Mouse (Mus musculus) cerebellum, adult 2 months (tissue): ENCODE data around the gene Zfp867. TPM values are rescaled to one million over a fixed set of nuclear protein-coding genes. Genes with fewer than 3 reads are reported as not detected.

ENCODE experiments used
- DNase-seq, 2 experiments: peaks; one replicate each; pipeline ENCODE4 v3.0.0; 2021
- H3K27ac ChIP-seq: fragments of 200-500 bp; 2 replicates; pipeline ENCODE4 v1.5.1; 2012; ENCODE audit warnings: low read length, control low read depth, inconsistent platforms; ENCODE audit not compliant: insufficient read depth
- H3K27me3 ChIP-seq: fragments of 200-500 bp; 2 replicates; pipeline ENCODE4 v1.6.1; 2012; ENCODE audit warnings: inconsistent platforms, mild to moderate bottlenecking, low read length, moderate library complexity; ENCODE audit not compliant: control insufficient read depth, insufficient read depth
- H3K4me1 ChIP-seq: fragments of 200-500 bp; 2 replicates; pipeline ENCODE4 v1.6.1; 2011; ENCODE audit warnings: low read length; ENCODE audit not compliant: control insufficient read depth, insufficient read depth
- H3K4me3 ChIP-seq: fragments of 200-500 bp; replicated peaks from 2 replicates; pipeline ENCODE3; 2011; ENCODE audit warnings: mild to moderate bottlenecking, low read depth, low read length, control low read depth; ENCODE audit not compliant: insufficient read depth
- CTCF ChIP-seq: fragments of 200-500 bp; IDR thresholded peaks from 2 replicates; pipeline ENCODE4 v1.5.1; 2011; ENCODE audit warnings: low read depth, mild to moderate bottlenecking, control low read depth, low read length, moderate library complexity, borderline replicate concordance; ENCODE audit not compliant: insufficient read depth
- POLR2A ChIP-seq: fragments of 200-500 bp; IDR thresholded peaks from 2 replicates; pipeline ENCODE4 v1.6.1; 2011; ENCODE audit warnings: low read length, control low read depth, borderline replicate concordance; ENCODE audit not compliant: insufficient read depth
- WGBS: fragments of 180-500 bp; shearing (Covaris S2); methylation state at CpG from one replicate; pipeline ENCODE4 v1.1.7; 2018; 5-methylcytosine and 5-hydroxymethylcytosine counted together
- polyA plus RNA-seq: library from polyadenylated mRNA; depleted of rRNA; stranded (reverse); fragments of >200 nt; gene quantifications from 2 replicates; pipeline ENCODE4 v1.2.3, GENCODE M21; 2012

Gene Zfp867
- polyA plus RNA-seq, 1 experiment: 4.5 TPM

DNA sequence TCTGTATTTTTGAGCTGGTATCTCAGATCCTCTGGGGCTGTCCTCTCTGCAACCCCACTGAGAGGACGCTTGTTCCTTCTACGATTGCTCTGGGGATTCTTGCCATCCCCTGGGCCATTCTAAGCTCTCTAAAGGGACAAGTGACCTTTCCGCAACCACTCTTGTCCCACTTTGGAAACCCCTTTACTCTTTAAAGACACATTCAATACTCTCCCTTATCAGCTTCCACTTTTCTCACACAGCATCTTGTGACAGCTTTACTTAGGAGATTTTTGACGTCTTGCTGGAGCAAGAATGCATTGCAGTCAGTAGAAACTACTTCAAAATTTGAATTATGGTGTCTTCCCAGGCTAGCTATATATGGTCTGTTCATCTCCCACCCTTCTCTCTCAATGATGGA, 21.2 kb downstream of the Zfp867 start, which contains the start of gene Snap47:
Gene Snap47, minus strand, starts transcription at position 101 of the 400 bp plus-strand sequence.
- 82% methylated on average over 4 of the region's 4 CpGs for WGBS

GRCm38 (mm10) chr11:59450230-59450771, 22.0 kb downstream of the Zfp867 start:
- Histone ChIP-seq H3K27me3 (no peaks in the 10 kb centered on the region), H3K27ac (peak overlapping the region; percentile 26; the same call in 1 of the 2 replicates), H3K4me3 (peak overlapping the region; percentile 97), H3K4me1 (no peaks in the 10 kb centered on the region; the same call in none of the 2 replicates)
- TF ChIP-seq POLR2A: no peak
- no peak; the same call in 1 of the 2 replicates for TF ChIP-seq CTCF
- peak in 1 of 2 experiments; percentile 36 for DNase-seq
- under 1% methylated on average over 38 of the region's 38 CpGs for WGBS

More for the DNA sequence above, 21.2 kb downstream of the Zfp867 start, which contains the start of gene Snap47:
- no peak for DNase-seq
- Histone ChIP-seq H3K27ac (peak within 1 kb of the TSS; percentile 26; the same call in 1 of the 2 replicates), H3K27me3 (no peaks in the 10 kb centered on the region), H3K4me3 (peak within 1 kb of the TSS; percentile 97), H3K4me1 (no peaks in the 10 kb centered on the region; the same call in none of the 2 replicates)
- TF ChIP-seq CTCF (no peak), POLR2A (no peak)

GRCm38 (mm10) chr11:59449741-59450229, 22.5 kb downstream of the Zfp867 start, which contains the start of gene Jmjd4:
Gene Jmjd4 (plus strand): TSS chr11:59450045.
- H3K4me3 ChIP-seq: peak within 1 kb of the TSS; percentile 97
- TF ChIP-seq POLR2A (peak; percentile 93), CTCF (no peak)
- WGBS: under 1% methylated on average over 33 of the region's 40 CpGs
- H3K27ac ChIP-seq: peak within 1 kb of the TSS; percentile 89
- H3K27me3 ChIP-seq: no peaks in the 10 kb centered on the region
- H3K4me1 ChIP-seq: no peaks in the 10 kb centered on the region; the same call in none of the 2 replicates
- DNase-seq: peak; percentile 92 to 95

GRCm38 (mm10) chr11:59443102-59443501, 29.2 kb downstream of the Zfp867 start:
- no peak for TF ChIP-seq POLR2A
- no peak for TF ChIP-seq CTCF
- Histone ChIP-seq H3K27me3 (no peaks in the 10 kb centered on the region), H3K4me1 (no peaks in the 10 kb centered on the region), H3K4me3 (no peak overlapping the region), H3K27ac (no peak overlapping the region)
- DNase-seq: no peak

- no peak for DNase-seq
- Histone ChIP-seq H3K4me3 (no peak overlapping the region), H3K4me1 (0 out of 2 replicates have a peak, but pooled peaks cover 3% of the 10 kb centered on the region), H3K27me3 (no peaks in the 10 kb centered on the region), H3K27ac (no peak overlapping the region)
- TF ChIP-seq CTCF: no peak
- WGBS: 75% methylated on average over 12 of the region's 12 CpGs
Observed at GRCm38 (mm10) chr11:59437954-59438353, 34.3 kb downstream of the Zfp867 start.

GRCm38 (mm10) chr11:59432261-59432660, 40.0 kb downstream of the Zfp867 start:
- Histone ChIP-seq H3K4me3 (no peak overlapping the region), H3K27me3 (no peaks in the 10 kb centered on the region), H3K27ac (no peak overlapping the region), H3K4me1 (peaks cover 11% of the 10 kb centered on the region)
- DNase-seq: no peak
- no peak for TF ChIP-seq CTCF
- TF ChIP-seq POLR2A: no peak
- 36% methylated on average over 3 of the region's 3 CpGs for WGBS

GRCm38 (mm10) chr11:59429959-59430358, 42.3 kb downstream of the Zfp867 start:
- TF ChIP-seq POLR2A (no peak), CTCF (no peak)
- no peaks in the 10 kb centered on the region for H3K27me3 ChIP-seq
- DNase-seq: no peak
- WGBS: 75% methylated on average over 1 of the region's 1 CpGs
- H3K27ac ChIP-seq: no peak overlapping the region
- H3K4me3 ChIP-seq: no peak overlapping the region
- peaks cover 15% of the 10 kb centered on the region for H3K4me1 ChIP-seq

GRCm38 (mm10) chr11:59428057-59428660, 44.1 kb downstream of the Zfp867 start:
- TF ChIP-seq CTCF: no peak
- Histone ChIP-seq H3K4me1 (peaks cover 12% of the 10 kb centered on the region), H3K4me3 (no peak overlapping the region), H3K27me3 (no peaks in the 10 kb centered on the region), H3K27ac (no peak overlapping the region)
- 45% methylated on average over 9 of the region's 9 CpGs for WGBS
- DNase-seq: peak; percentile 29 to 51
